Mouse (Mus musculus): ENCODE measurements around the gene Acsl3.
A peak's percentile ranks its signal among the peaks of the same experiment; 100 is the strongest.

Gene Acsl3

GRCm38 (mm10) chr1:78686872-78687271, 29.2 kb downstream of the Acsl3 start:
- peak; percentile 84 for ATAC-seq (ENCODE audit: low TSS enrichment)

DNA sequence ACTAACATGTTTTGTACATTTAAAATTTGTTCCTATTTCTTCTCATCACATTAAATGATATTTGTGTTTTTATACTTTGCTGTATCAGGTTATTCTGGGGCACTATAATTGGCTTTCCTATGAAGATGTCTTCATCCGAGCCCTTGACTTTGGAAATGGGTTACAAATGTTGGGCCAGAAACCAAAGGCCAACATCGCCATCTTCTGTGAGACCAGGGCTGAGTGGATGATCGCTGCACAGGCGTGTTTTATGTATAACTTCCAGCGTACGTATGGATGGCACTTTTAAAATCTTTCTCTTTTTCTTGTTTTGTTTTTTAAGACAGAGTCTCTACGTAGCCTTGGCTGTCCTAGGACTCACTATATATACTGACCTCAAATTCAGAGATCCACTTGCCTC, 30.5 kb downstream of the Acsl3 start:
- no peak for ATAC-seq (ENCODE audit: low TSS enrichment)

GRCm38 (mm10) chr1:78694503-78695258, 37.1 kb downstream of the Acsl3 start:
- no peak for ATAC-seq (ENCODE audit: low TSS enrichment)

GRCm38 (mm10) chr1:78696305-78696704, 38.7 kb downstream of the Acsl3 start:
- no peak for ATAC-seq (ENCODE audit: low TSS enrichment)

- no peak for ATAC-seq (ENCODE audit: low TSS enrichment)
Observed at GRCm38 (mm10) chr1:78696903-78697302, 39.3 kb downstream of the Acsl3 start.

DNA sequence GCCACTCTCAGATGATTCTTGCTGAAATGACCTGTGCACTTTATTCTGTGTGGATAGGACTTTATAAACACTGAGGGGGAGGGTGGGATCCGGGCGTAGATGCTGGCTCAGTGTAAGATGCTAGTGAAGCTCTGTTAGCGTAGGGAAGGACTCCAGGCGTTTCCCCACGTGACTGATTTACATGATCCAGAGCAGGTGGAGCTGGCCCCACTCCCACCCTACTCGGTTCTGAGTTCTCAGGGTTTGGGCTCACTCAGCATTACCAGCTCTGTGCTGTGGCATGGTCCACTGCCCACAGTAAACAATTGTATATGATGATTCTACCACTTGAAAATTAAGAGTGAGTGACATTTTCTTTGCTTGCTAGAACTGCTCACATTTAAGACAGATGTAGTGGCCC, 40.5 kb downstream of the Acsl3 start:
- ATAC-seq (ENCODE audit: low TSS enrichment), result no peak

DNA sequence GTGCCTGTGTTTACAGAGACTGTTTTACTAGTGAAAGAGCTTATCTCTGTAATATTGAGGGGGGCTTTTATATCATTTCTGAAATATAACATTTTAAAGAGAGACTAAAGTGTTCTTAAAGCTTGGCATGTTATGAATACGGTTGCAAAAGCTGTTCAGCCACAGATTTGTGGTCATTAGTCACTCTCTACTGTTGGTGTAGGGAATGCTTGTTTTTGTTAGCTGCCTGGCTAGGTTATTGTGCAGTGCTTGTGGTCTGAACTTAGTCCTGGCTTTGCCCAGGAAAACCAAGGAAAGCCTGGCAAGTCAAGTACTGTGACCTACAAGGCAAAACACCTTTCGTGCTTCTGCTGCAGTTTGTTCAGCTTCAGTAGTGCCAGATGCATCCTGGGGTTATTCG, 44.1 kb downstream of the Acsl3 start:
- ATAC-seq (ENCODE audit: low TSS enrichment), result no peak

- no peak for ATAC-seq (ENCODE audit: low TSS enrichment)
Observed at GRCm38 (mm10) chr1:78702282-78702963, 44.8 kb downstream of the Acsl3 start.

DNA sequence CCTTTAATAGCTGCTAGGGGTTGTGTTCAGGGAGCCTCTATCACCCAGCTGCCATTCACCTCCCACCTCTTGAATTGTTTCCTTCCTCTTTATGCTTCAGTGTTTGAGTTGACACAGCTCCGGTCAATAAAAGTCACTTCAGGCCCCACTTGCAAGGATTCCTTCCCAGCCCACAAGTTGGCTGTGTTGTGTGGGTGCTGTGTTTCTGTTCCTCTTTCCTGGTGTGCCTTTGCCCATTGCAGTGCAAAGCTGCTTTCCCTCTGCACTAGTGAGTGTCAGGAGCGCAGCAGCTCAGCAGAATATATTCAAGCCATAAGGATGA, 45.3 kb downstream of the Acsl3 start:
- no peak for ATAC-seq (ENCODE audit: low TSS enrichment)

DNA sequence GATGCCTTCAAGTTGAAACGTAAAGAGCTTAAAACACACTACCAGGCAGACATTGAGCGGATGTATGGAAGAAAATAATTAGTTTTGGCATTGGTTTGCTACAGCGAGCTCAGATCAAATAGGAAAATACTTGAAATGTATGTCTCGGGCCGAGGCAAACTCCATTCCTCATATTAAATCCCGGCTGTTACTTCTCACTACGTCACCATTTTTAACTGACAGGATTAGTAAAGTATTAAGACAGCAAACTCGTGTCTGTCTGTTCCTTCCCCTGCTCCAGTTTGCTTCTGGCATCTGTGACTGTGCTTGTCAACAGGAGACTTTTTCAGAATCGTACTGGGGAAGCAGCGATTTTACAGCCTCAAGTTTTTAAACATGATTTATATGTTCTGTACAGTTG, 48.7 kb downstream of the Acsl3 start:
- no peak for ATAC-seq (ENCODE audit: low TSS enrichment)

- no peak for ATAC-seq (ENCODE audit: low TSS enrichment)
Observed at GRCm38 (mm10) chr1:78707280-78707679, 49.7 kb downstream of the Acsl3 start.

DNA sequence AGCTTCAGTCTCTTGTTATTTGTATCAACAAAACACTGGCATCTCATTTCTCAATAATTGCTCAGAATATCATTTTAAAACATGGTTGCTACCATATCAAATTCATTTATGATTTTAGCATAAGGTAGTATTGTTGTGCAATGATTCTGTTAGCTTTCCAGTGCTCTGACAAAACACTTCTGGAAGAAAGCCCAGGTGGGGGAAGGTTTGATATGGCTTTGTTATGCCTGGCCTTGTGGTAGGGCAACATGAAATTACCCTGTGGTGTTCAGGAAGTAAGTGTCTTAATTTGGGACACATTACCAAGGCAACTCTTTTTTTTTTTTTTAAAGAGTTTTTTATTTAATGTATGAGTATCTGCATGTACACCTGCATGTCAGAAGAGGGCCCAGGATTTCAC, 52.4 kb downstream of the Acsl3 start:
- ATAC-seq (ENCODE audit: low TSS enrichment), result no peak

DNA sequence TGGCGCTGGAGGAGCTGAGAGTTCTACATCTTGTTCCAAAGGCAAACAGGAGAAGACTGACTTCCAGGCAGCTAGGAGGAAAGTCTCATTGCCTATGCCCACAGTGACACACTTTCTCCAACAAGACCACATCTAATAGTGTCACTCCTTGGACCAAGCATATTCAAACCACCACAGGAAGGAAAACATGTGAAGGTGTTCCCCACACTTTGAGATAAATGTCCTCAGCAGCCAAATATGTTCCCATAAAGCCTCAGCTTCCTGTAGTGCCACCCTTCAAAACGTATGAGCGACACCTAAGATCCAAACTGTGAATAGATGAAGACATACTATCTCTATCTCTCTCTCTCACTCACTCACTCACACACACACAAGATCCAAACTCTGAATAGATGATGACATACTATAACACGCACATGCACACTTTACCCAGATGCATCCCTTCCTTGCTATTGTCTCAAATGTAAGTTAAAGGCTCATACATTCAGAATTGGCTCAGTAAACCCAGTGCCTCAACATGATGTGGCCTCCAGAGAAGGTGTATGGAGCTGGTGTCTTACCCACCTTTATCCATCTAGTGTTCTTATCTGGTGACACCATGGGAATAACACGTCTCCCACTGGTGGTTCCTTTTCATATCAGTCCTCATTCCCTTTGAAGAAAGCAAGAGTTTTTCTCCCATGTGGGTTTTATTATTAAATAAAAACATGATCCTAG, 53.1 kb downstream of the Acsl3 start:
- no peak; the same call in 1 of the 2 replicates for ATAC-seq (ENCODE audit: low TSS enrichment)

GRCm38 (mm10) chr1:78724458-78725190, 67.0 kb downstream of the Acsl3 start:
- peak; percentile 96 for ATAC-seq (ENCODE audit: low TSS enrichment)

GRCm38 (mm10) chr1:78725191-78725490, 67.5 kb downstream of the Acsl3 start:
- no peak for ATAC-seq (ENCODE audit: low TSS enrichment)

DNA sequence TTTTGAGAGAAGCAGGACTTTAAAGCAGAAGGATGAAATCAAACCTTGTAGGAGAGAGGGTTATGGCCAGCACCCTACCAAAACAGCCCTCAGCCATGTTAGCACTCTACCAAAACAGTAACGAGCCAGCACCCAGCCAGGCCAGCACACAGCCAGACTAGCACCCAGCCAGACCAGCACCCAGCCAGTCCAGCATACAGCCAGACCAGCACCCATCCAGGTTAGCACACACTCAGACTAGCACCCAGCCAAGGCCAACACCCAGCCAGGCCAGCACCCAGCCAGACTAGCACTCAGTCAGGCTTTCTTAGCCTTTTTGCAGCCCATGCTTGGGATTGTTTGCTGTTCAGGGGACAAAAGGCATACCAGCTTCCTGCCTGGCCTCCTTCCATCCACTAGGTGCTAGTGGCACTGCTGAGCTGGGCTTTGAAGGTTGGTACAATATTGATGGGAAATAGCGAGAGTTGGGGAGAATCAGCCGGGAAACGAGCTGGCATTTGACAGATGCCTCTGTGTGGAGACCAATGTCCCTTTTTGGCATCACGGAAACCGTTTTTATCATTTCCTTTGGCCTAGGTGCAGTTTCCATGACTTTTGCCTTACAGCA, 68.1 kb downstream of the Acsl3 start:
- no peak for ATAC-seq (ENCODE audit: low TSS enrichment)

DNA sequence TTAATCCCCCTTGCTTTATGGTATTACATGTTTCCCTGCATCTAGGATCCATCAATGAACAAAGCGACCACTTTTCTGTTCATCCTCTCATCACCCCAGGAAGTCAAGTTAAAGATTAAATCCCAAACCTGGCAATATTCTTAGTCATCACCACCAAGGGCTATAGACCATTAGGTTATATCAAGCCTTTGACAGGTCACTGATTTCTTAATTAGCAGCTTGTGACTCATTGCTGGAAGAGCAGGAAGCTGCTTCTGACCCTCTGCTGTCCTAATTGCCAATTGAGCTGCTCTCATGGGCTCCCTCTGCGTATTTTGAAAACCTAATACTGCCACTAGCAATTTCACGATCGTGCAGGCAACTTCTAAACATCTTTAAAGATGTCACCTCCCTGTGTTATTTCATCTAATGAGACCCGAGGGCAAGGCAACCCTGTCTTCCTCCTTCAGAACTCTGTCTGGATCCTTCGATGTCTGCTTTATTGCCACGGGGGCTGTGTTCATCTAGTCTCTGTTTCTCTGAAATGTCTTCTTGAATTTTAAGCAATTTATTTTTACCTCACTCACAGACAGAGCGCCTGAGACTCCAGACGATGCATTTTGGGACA, 72.6 kb downstream of the Acsl3 start:
- no peak for ATAC-seq (ENCODE audit: low TSS enrichment)

DNA sequence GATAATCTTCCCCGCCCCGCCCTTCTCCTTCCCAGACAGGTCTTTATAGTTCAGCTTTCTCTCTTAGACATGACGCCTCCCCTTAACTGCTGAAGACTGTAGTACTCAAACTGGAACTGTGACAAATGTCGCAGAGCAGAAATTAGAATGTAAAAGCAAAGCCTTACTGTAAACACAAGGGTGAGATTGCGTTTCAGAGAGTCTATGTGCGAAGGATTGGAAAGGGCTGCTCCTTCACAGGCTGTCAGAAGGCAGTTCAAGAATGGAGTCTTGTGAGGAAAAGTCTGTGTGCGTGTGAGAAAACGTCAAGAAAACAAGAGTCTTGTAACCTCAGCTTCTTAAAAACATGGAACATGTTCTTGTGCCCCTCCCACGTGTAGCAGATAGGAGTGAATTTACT, 74.7 kb downstream of the Acsl3 start:
- ATAC-seq (ENCODE audit: low TSS enrichment), result no peak

GRCm38 (mm10) chr1:78734261-78735000, 76.8 kb downstream of the Acsl3 start:
- no peak for ATAC-seq (ENCODE audit: low TSS enrichment)

- no peak for ATAC-seq (ENCODE audit: low TSS enrichment)
Observed at GRCm38 (mm10) chr1:78737646-78738045, 80.0 kb downstream of the Acsl3 start.

DNA sequence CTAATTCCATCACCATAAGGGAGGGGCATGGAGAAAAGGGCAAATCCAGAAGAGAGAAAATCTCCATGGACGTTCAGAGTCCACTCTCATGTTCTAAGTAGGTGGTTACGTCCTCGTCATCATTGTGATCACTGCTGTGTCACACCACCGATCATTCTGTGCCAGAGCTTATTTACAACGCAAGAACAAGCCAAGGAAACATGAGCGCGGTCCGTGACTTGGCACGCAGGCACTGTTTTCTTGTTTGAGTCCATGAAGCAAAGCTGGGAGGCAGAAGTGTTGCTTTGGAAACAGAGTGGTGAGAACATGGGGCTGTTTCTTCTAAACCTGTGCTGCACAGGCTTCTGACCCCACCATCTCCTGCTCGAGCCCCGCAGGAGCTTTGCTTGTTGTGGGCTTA, 83.1 kb downstream of the Acsl3 start:
- peak; percentile 21; the same call in 1 of the 2 replicates for ATAC-seq (ENCODE audit: low TSS enrichment)
